Mouse (Mus musculus) liver, embryonic 16.5 days (tissue): Measurements from ENCODE around the gene Dll4. TPM values are rescaled to one million over a fixed set of nuclear protein-coding genes. Genes with fewer than 3 reads are reported as not detected.

Experiments
- ATAC-seq: fragments of 200-750 bp; cut with Nextera tagmentation; 2 replicates; pipeline ENCODE4 v1.8.0; 2017; ENCODE audit warnings: low read depth, mild to moderate bottlenecking, moderate number of reproducible peaks, moderate library complexity
- H3K27ac ChIP-seq: fragments of 300-500 bp; sonication (generic); 2 replicates; pipeline ENCODE4 v1.5.1; 2014; ENCODE audit warnings: mild to moderate bottlenecking, low read length
- H3K27me3 ChIP-seq: fragments of 300-500 bp; sonication (generic); 2 replicates; pipeline ENCODE4 v1.6.1; 2014; ENCODE audit warnings: low read depth, low read length, mixed read lengths; ENCODE audit not compliant: control insufficient read depth, insufficient read depth
- H3K36me3 ChIP-seq: fragments of 300-500 bp; sonication (generic); 2 replicates; pipeline ENCODE4 v1.6.1; 2014; ENCODE audit warnings: mild to moderate bottlenecking; ENCODE audit not compliant: control insufficient read depth, insufficient read depth
- H3K4me1 ChIP-seq: fragments of 300-500 bp; sonication (generic); 2 replicates; pipeline ENCODE4 v1.6.1; 2014; ENCODE audit warnings: low read depth, low read length, mixed read lengths; ENCODE audit not compliant: control insufficient read depth
- H3K4me2 ChIP-seq: fragments of 300-500 bp; sonication (generic); 2 replicates; pipeline ENCODE4 v1.6.1; 2014; ENCODE audit warnings: low read depth, low read length, mixed read lengths
- H3K4me3 ChIP-seq: fragments of 300-500 bp; sonication (generic); 2 replicates; pipeline ENCODE4 v1.5.1; 2014; ENCODE audit warnings: low read depth, mild to moderate bottlenecking, low read length
- H3K9ac ChIP-seq: fragments of 300-500 bp; sonication (generic); 2 replicates; pipeline ENCODE4 v1.6.1; 2014; ENCODE audit warnings: low read depth, low read length
- H3K9me3 ChIP-seq: fragments of 300-500 bp; sonication (generic); replicated peaks from 2 replicates; pipeline ENCODE4 v1.6.1; 2016; ENCODE audit warnings: low read length; ENCODE audit not compliant: control insufficient read depth
- WGBS: fragments of 180-500 bp; shearing (Covaris S2); extraction: QIAGEN DNeasy Blood & Tissue Kit; methylation state at CpG from one replicate; pipeline ENCODE4 v1.1.7; 2014; ENCODE audit not compliant: insufficient replicate concordance; 5-methylcytosine and 5-hydroxymethylcytosine counted together
- polyA plus RNA-seq: library from polyadenylated mRNA; unstranded; fragments of >200 nt; fragmentation: Nextera tagmentation; extraction: Ambion mirVana; gene quantifications from 2 replicates; pipeline ENCODE4 v1.2.1, GENCODE M21; 2015

Gene Dll4
- polyA plus RNA-seq, 1 experiment from 2014 or later, result 2.1 TPM

GRCm38 (mm10) chr2:119327102-119327480 is 1.5 kb downstream of the Dll4 start:
- H3K27me3 ChIP-seq, result peaks cover 83% of the 10 kb centered on the region
- H3K27ac ChIP-seq, result no peak overlapping the region
- no peak overlapping the region for H3K9ac ChIP-seq
- peak overlapping the region; percentile 50 for H3K4me3 ChIP-seq
- peak overlapping the region; percentile 56 for H3K4me2 ChIP-seq
- no peak for ATAC-seq
- no peaks in the 10 kb centered on the region for H3K36me3 ChIP-seq
- peaks cover 40% of the 10 kb centered on the region for H3K4me1 ChIP-seq
- under 1% methylated on average over 30 of the region's 30 CpGs for WGBS
- no peaks in the 10 kb centered on the region for H3K9me3 ChIP-seq

- H3K4me2 ChIP-seq, result no peak overlapping the region; the same call in 1 of the 2 replicates
- WGBS, result 30% methylated on average over 11 of the region's 11 CpGs
- H3K9me3 ChIP-seq, result no peaks in the 10 kb centered on the region
- no peak for ATAC-seq
- H3K27me3 ChIP-seq, result peaks cover 80% of the 10 kb centered on the region
- peaks cover 32% of the 10 kb centered on the region for H3K4me1 ChIP-seq
- no peak overlapping the region for H3K9ac ChIP-seq
- peak overlapping the region; percentile 4; the same call in 1 of the 2 replicates for H3K4me3 ChIP-seq
- H3K36me3 ChIP-seq, result no peaks in the 10 kb centered on the region
- H3K27ac ChIP-seq, result no peak overlapping the region
Observed at GRCm38 (mm10) chr2:119327942-119328526, 2.5 kb downstream of the Dll4 start.

GRCm38 (mm10) chr2:119328546-119328945 is 3.0 kb downstream of the Dll4 start:
- WGBS, result 45% methylated on average over 5 of the region's 5 CpGs
- Histone ChIP-seq H3K4me3 (no peak overlapping the region), H3K4me2 (no peak overlapping the region), H3K36me3 (no peaks in the 10 kb centered on the region), H3K9me3 (no peaks in the 10 kb centered on the region), H3K9ac (no peak overlapping the region), H3K27ac (no peak overlapping the region), H3K4me1 (peaks cover 32% of the 10 kb centered on the region), H3K27me3 (peaks cover 75% of the 10 kb centered on the region)
- no peak for ATAC-seq

- ATAC-seq, result peak; percentile 69
- H3K4me1 ChIP-seq, result peaks cover 29% of the 10 kb centered on the region
- peaks cover 68% of the 10 kb centered on the region for H3K27me3 ChIP-seq
- WGBS, result 49% methylated on average over 3 of the region's 3 CpGs
- H3K9ac ChIP-seq, result no peak overlapping the region
- H3K9me3 ChIP-seq, result no peaks in the 10 kb centered on the region
- no peaks in the 10 kb centered on the region for H3K36me3 ChIP-seq
- H3K4me2 ChIP-seq, result no peak overlapping the region
- H3K4me3 ChIP-seq, result no peak overlapping the region
- H3K27ac ChIP-seq, result no peak overlapping the region
Observed at GRCm38 (mm10) chr2:119329123-119329817, 3.7 kb downstream of the Dll4 start.

- Histone ChIP-seq H3K27me3 (peaks cover 57% of the 10 kb centered on the region), H3K36me3 (no peaks in the 10 kb centered on the region), H3K9ac (no peak overlapping the region), H3K9me3 (no peaks in the 10 kb centered on the region), H3K27ac (no peak overlapping the region), H3K4me1 (peaks cover 15% of the 10 kb centered on the region), H3K4me3 (no peak overlapping the region), H3K4me2 (no peak overlapping the region)
- ATAC-seq, result no peak
- WGBS, result 73% methylated on average over 8 of the region's 8 CpGs
Observed at GRCm38 (mm10) chr2:119330795-119331194, 5.2 kb downstream of the Dll4 start.

GRCm38 (mm10) chr2:119332177-119332661 is 6.6 kb downstream of the Dll4 start:
- Histone ChIP-seq H3K27me3 (peaks cover 46% of the 10 kb centered on the region), H3K4me3 (no peak overlapping the region), H3K36me3 (no peaks in the 10 kb centered on the region), H3K4me2 (no peak overlapping the region), H3K27ac (no peak overlapping the region), H3K9ac (no peak overlapping the region), H3K9me3 (no peaks in the 10 kb centered on the region), H3K4me1 (peaks cover 4% of the 10 kb centered on the region)
- 67% methylated on average over 24 of the region's 24 CpGs for WGBS
- no peak for ATAC-seq

- Histone ChIP-seq H3K9me3 (no peaks in the 10 kb centered on the region), H3K27me3 (peaks cover 28% of the 10 kb centered on the region), H3K4me1 (peaks cover 8% of the 10 kb centered on the region), H3K9ac (no peak overlapping the region), H3K27ac (no peak overlapping the region), H3K36me3 (no peaks in the 10 kb centered on the region), H3K4me2 (no peak overlapping the region), H3K4me3 (no peak overlapping the region)
- WGBS, result 54% methylated on average over 1 of the region's 1 CpGs
- ATAC-seq, result no peak
Observed at GRCm38 (mm10) chr2:119334135-119334534, 8.6 kb downstream of the Dll4 start.

GRCm38 (mm10) chr2:119334964-119335525 is 9.5 kb downstream of the Dll4 start:
- no peaks in the 10 kb centered on the region for H3K36me3 ChIP-seq
- H3K9me3 ChIP-seq, result no peaks in the 10 kb centered on the region
- peaks cover 23% of the 10 kb centered on the region for H3K27me3 ChIP-seq
- 75% methylated on average over 7 of the region's 7 CpGs for WGBS
- no peak overlapping the region for H3K9ac ChIP-seq
- no peak overlapping the region for H3K4me3 ChIP-seq
- no peak for ATAC-seq
- no peak overlapping the region for H3K4me2 ChIP-seq
- H3K27ac ChIP-seq, result no peak overlapping the region
- H3K4me1 ChIP-seq, result peaks cover 4% of the 10 kb centered on the region

- Histone ChIP-seq H3K27ac (no peak overlapping the region), H3K9ac (no peak overlapping the region), H3K27me3 (peaks cover 21% of the 10 kb centered on the region), H3K4me3 (no peak overlapping the region), H3K4me1 (peaks cover 4% of the 10 kb centered on the region), H3K36me3 (no peaks in the 10 kb centered on the region), H3K4me2 (no peak overlapping the region), H3K9me3 (no peaks in the 10 kb centered on the region)
- no peak for ATAC-seq
- 68% methylated on average over 1 of the region's 1 CpGs for WGBS
Observed at GRCm38 (mm10) chr2:119335535-119335934, 10.0 kb downstream of the Dll4 start.
